Mouse (Mus musculus): ENCODE measurements around the gene Hs2st1. TPM values are rescaled to one million over a fixed set of nuclear protein-coding genes. Genes with fewer than 3 reads are reported as not detected.

The Hs2st1 gene
- 26.4 and 27.5 TPM in 2 replicates for polyA plus RNA-seq (2012; rRNA removed)

DNA sequence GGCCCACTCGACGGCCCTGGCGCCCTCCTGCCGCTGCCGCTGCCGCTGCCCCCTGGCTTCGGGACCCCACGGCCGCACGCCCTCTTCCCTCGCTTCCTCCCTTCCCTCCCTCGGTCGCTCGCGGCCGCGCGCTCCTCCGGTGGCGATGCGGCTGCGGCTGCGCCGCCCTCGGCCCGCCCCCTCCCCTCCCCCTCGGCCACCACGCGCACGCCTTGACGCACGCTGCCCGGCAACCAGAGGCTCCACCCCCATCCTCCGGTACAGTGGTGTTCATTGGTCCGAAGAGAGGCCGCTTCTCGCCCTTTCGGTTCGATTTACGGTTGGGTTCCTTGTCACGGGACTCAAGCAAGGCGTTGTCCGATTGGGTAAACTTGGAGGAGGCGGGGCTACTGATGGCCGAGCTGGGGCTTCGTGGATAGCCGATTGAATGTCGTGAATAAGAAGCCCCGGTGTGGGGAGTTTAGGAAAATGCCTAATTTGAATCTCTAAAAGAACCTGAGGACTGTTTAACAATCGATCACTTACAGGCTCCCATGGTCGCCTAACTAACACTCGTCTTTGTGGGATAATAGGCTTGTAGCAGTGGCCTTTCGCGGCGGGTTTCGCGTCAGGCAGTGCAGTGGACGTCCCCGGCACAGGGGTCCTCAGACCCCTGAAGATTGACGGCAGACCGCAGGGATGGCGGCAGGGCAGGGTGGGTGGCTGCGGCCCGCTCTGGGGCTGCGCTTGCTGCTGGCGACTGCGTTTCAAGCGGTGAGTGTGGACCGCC, at the start of gene Hs2st1, which contains the start of gene Selenof:
TSS of gene Hs2st1 (minus strand) at position 135 of the 769 bp plus-strand sequence.
TSS of gene Selenof (plus strand) at position 258 of the 769 bp plus-strand sequence.
- TF ChIP-seq CTCF (IDR thresholded peaks at IDR 0.05; ENCODE audit: extremely low read depth, insufficient read depth, low read length) (no peak), POLR2A (IDR thresholded peaks at IDR 0.05; ENCODE audit: extremely low read depth, insufficient read depth, low read length) (peak; percentile 70)
- Histone ChIP-seq H3K4me3 (ENCODE audit: insufficient read depth, low read length) (peak within 1 kb of the TSS; percentile 72), H3K4me1 (ENCODE audit: control insufficient read depth, insufficient read depth, low read length) (peaks cover 5% of the 10 kb centered on the region), H3K27ac (ENCODE audit: insufficient read depth, low read length) (peak within 1 kb of the TSS; percentile 96)

DNA sequence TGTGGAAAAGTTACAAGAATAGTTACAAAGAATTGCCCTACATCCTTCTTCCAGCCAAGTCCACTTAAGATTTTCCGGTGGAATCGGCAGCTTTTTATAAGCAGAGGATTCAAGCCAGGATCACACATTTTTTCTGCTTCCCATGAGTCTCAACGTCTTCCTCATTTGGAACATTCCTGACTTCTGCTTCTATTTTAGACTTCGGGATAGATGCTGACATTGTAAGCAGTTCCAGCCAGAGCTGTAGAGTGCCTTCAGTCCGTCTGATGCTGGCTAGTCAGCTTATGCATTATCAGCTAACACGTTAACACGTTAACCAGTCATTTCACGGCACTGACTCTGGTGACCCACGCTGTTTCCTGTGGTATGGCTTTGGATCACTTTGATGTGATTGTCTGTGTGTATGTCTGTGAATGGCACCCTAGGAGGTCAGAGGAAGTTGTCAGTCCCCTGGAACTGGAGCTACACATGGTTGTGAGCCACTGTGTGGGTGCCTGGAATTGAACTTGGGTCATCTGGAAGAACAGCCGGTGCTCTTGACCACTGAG, 47.7 kb upstream of the Hs2st1 start:
- Histone ChIP-seq H3K4me1 (ENCODE audit: control insufficient read depth, insufficient read depth, low read length) (peaks cover 4% of the 10 kb centered on the region), H3K27ac (ENCODE audit: insufficient read depth, low read length) (no peak overlapping the region), H3K4me3 (ENCODE audit: insufficient read depth, low read length) (no peak overlapping the region)
- TF ChIP-seq POLR2A (IDR thresholded peaks at IDR 0.05; ENCODE audit: extremely low read depth, insufficient read depth, low read length) (no peak), CTCF (IDR thresholded peaks at IDR 0.05; ENCODE audit: extremely low read depth, insufficient read depth, low read length) (no peak)

DNA sequence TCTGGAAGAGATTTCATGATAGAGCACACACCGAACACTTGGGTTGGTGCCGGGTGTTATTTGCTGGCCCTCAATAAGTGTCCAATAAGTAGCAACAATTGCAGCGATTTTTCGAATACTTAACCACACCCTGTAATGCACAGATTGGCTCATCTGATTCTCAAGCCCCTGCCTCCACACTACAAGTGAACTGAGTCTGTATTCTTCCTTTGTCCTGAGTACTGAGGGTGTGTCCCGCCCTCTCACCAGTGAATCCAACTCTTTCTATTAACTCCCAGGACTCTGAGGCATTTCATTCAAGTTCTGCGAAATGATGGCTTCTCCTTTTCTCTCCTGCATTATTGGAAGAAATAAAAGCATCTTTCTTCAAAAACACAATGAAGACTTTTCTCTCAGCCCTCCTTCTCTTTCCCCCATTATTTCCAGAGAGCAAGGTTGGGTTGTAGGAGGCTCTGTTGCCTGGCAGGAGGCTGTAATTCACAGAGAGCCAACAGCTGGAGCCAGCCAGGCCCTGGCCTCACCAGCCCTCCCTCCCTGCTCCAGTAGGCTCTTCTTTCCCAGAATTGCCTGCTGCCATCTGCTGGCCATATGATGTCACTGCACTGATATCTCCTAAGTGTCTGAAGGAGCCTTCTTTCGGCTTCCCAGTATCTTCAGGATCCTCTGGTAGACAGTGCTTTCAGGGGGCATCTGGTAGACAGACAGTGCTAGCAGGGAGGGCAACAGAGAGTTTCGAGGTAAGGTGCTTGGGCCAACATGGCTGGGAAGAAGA, 46.9 kb upstream of the Hs2st1 start:
- TF ChIP-seq CTCF (IDR thresholded peaks at IDR 0.05; ENCODE audit: extremely low read depth, insufficient read depth, low read length), result peak; percentile 91
- no peak for TF ChIP-seq POLR2A (IDR thresholded peaks at IDR 0.05; ENCODE audit: extremely low read depth, insufficient read depth, low read length)
- H3K27ac ChIP-seq (ENCODE audit: insufficient read depth, low read length), result no peak overlapping the region
- no peak overlapping the region for H3K4me3 ChIP-seq (ENCODE audit: insufficient read depth, low read length)
- H3K4me1 ChIP-seq (ENCODE audit: control insufficient read depth, insufficient read depth, low read length), result peaks cover 4% of the 10 kb centered on the region

DNA sequence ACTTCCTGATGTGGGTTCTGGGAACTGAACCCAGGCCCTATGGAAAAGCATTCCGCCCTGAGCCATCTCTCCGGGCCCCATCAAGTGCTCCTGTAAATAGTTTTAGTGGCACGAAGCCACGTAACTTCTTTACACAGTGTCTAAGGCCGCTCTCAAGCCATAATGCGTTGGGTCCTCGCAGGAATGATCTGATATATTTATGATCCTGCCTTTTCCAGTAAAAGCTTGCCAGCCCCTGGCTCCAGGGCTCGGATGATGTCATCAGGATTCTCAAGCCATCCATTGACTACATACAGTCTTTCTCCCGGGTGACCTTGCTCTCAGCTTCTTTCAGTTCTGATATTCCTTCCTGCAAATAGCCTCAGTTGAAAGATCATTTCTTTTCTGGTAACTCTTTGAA, 45.5 kb upstream of the Hs2st1 start:
- TF ChIP-seq POLR2A (IDR thresholded peaks at IDR 0.05; ENCODE audit: extremely low read depth, insufficient read depth, low read length), result no peak
- TF ChIP-seq CTCF (IDR thresholded peaks at IDR 0.05; ENCODE audit: extremely low read depth, insufficient read depth, low read length), result no peak
- Histone ChIP-seq H3K4me1 (ENCODE audit: control insufficient read depth, insufficient read depth, low read length) (peaks cover 4% of the 10 kb centered on the region), H3K27ac (ENCODE audit: insufficient read depth, low read length) (no peak overlapping the region), H3K4me3 (ENCODE audit: insufficient read depth, low read length) (no peak overlapping the region)

DNA sequence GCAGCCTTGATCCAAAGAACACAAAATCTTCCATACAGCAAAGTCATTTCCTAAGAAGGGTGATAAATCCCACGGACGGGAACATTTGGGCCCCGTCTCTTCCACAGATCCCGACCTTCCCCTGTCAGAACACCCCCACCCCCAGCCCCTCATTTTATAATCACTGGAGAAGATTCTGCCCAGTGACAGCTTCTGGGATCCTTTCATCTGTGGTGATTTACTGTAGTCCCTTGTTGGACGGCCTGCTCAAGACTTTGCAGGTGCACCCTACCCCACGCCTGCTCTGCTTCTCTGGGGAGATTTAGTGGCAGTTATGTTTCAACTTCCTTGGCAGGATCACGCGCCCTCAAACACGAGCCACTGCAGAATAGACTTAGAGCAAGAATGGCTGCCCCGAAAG, 44.7 kb upstream of the Hs2st1 start:
- no peak for TF ChIP-seq CTCF (IDR thresholded peaks at IDR 0.05; ENCODE audit: extremely low read depth, insufficient read depth, low read length)
- TF ChIP-seq POLR2A (IDR thresholded peaks at IDR 0.05; ENCODE audit: extremely low read depth, insufficient read depth, low read length), result no peak
- Histone ChIP-seq H3K27ac (ENCODE audit: insufficient read depth, low read length) (no peak overlapping the region), H3K4me1 (ENCODE audit: control insufficient read depth, insufficient read depth, low read length) (peaks cover 4% of the 10 kb centered on the region), H3K4me3 (ENCODE audit: insufficient read depth, low read length) (no peak overlapping the region)

DNA sequence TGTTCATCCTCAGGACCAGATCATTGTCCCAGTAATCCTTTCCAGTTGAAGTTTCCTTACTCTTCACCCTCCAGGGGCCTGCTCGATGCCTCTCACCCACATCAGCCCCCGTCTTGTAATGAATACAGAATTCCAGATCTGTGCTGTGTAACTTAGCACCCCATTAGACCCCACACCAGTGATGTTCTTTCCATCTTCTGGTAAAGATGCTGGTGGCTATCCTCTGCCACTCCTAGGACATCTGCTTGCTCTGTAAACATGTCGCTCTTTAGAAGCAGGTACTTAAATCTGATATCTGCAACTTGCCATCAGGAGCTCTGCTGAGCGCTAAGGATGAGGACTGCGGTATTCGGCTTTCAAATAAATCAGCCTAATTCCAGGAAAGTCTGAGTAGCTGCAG, 44.3 kb upstream of the Hs2st1 start:
- no peak overlapping the region for H3K4me3 ChIP-seq (ENCODE audit: insufficient read depth, low read length)
- TF ChIP-seq POLR2A (IDR thresholded peaks at IDR 0.05; ENCODE audit: extremely low read depth, insufficient read depth, low read length) (no peak), CTCF (IDR thresholded peaks at IDR 0.05; ENCODE audit: extremely low read depth, insufficient read depth, low read length) (no peak)
- peaks cover 4% of the 10 kb centered on the region for H3K4me1 ChIP-seq (ENCODE audit: control insufficient read depth, insufficient read depth, low read length)
- no peak overlapping the region for H3K27ac ChIP-seq (ENCODE audit: insufficient read depth, low read length)

DNA sequence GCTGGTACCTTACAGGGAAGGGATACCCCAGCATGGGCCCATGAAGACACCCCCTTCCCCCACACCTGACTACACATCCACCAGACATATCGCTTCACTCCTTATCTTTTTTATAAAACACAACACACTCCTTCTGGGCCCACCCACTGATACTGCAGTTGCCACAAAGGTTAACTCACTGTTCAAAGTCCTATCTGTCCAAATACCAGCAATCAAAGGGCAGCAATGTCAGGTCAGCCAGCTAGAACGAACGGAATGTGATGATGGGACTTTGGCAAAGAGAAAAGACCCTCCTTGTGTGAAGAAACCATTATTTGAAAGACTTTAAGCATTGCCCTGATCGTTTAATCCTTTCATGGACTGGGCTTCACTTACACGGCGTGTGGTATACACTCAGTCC, 42.4 kb upstream of the Hs2st1 start:
- H3K27ac ChIP-seq (ENCODE audit: insufficient read depth, low read length), result no peak overlapping the region
- peaks cover 1% of the 10 kb centered on the region; the same call in 1 of the 2 replicates for H3K4me1 ChIP-seq (ENCODE audit: control insufficient read depth, insufficient read depth, low read length)
- H3K4me3 ChIP-seq (ENCODE audit: insufficient read depth, low read length), result no peak overlapping the region
- TF ChIP-seq CTCF (IDR thresholded peaks at IDR 0.05; ENCODE audit: extremely low read depth, insufficient read depth, low read length) (no peak), POLR2A (IDR thresholded peaks at IDR 0.05; ENCODE audit: extremely low read depth, insufficient read depth, low read length) (no peak)

DNA sequence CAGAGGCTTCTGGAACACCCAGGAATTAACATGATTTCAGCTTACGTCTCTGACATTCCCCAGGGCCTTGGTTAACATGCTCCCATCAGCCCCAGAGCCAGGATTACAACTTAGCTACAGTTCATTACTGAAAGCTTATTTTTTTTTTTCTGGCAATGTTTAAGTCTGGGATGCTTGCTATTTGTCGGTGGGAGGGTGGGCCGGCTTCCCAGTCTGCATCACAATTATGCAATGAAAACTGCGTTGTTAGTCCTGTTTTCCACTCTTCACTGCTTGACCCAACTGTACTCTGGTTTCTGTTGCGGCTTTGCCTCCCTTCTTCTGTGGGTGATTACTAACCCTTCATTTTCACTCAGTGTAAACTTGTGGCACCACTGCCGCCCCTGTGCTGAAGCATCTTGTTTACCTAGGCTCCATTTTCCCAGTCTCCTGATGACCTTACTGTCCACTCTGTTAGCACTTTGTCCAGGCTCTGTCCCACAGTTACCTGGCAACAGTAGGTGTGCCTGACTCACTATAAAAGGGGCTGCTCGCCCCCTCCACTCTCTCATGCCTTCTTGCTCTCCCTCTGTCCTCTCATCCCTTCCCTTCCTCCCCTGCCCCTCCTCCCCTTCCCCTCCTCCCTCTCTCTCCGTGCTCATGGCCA, 41.8 kb upstream of the Hs2st1 start:
- no peak for TF ChIP-seq POLR2A (IDR thresholded peaks at IDR 0.05; ENCODE audit: extremely low read depth, insufficient read depth, low read length)
- TF ChIP-seq CTCF (IDR thresholded peaks at IDR 0.05; ENCODE audit: extremely low read depth, insufficient read depth, low read length), result no peak
- H3K27ac ChIP-seq (ENCODE audit: insufficient read depth, low read length), result no peak overlapping the region

DNA sequence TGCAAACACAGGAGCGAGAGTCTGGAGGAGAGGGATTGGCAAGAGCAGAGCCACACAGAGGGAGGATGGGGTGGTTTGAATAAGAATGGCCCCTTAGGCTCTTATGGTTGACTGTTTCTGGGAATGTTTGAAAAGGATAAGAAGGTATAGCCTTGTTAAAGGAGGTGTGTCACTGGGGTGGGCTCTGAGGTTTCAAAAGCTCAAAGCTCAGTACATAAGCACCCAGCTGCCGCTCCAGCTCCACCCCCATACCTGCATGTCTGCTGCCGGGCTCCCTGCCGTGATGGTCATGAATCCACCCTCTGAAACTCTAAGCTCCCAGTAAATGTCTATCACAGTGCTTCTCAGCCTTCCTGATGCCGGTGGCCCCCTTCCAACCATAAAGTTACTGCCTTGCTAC, 40.8 kb upstream of the Hs2st1 start:
- Histone ChIP-seq H3K27ac (ENCODE audit: insufficient read depth, low read length) (no peak overlapping the region), H3K4me3 (ENCODE audit: insufficient read depth, low read length) (no peak overlapping the region), H3K4me1 (ENCODE audit: control insufficient read depth, insufficient read depth, low read length) (no peaks in the 10 kb centered on the region)
- no peak for TF ChIP-seq CTCF (IDR thresholded peaks at IDR 0.05; ENCODE audit: extremely low read depth, insufficient read depth, low read length)
- TF ChIP-seq POLR2A (IDR thresholded peaks at IDR 0.05; ENCODE audit: extremely low read depth, insufficient read depth, low read length), result no peak

More for the DNA sequence above, 41.8 kb upstream of the Hs2st1 start:
- Histone ChIP-seq H3K4me3 (ENCODE audit: insufficient read depth, low read length) (no peak overlapping the region), H3K4me1 (ENCODE audit: control insufficient read depth, insufficient read depth, low read length) (no peaks in the 10 kb centered on the region)
